Mouse (Mus musculus): ENCODE results near the gene Tmem98. TPM values are rescaled to one million over a fixed set of nuclear protein-coding genes. Genes with fewer than 3 reads are reported as not detected.

Gene Tmem98
- polyA plus RNA-seq, 1 experiment from 2014 or later: 148 TPM

GRCm38 (mm10) chr11:80799979-80800378 lies 10.0 kb upstream of the Tmem98 start:
- TF ChIP-seq CTCF (IDR thresholded peaks at IDR 0.05; ENCODE audit: low read depth): peak; percentile 87
- H3K27me3 ChIP-seq (replicated peaks; ENCODE audit: control insufficient read depth, insufficient read depth, low read length): no peaks in the 10 kb centered on the region
- no peaks in the 10 kb centered on the region for H3K9me3 ChIP-seq (ENCODE audit: control insufficient read depth)
- peak; percentile 51 for ATAC-seq
- no peak overlapping the region for H3K4me2 ChIP-seq (replicated peaks; ENCODE audit: low read depth)
- H3K4me1 ChIP-seq (replicated peaks; ENCODE audit: control insufficient read depth, insufficient read depth, low read length): peaks cover 11% of the 10 kb centered on the region; the same call in 1 of the 2 replicates
- H3K4me3 ChIP-seq (ENCODE audit: low read depth, low read length): no peak overlapping the region
- no peak overlapping the region for H3K9ac ChIP-seq (ENCODE audit: low read depth, low read length)
- H3K36me3 ChIP-seq (ENCODE audit: control insufficient read depth, insufficient read depth): no peaks in the 10 kb centered on the region
- 20% methylated on average over 3 of the region's 3 CpGs for WGBS
- no peak overlapping the region for H3K27ac ChIP-seq (ENCODE audit: low read depth, low read length)

- 18% methylated on average over 3 of the region's 3 CpGs for WGBS
- peak; percentile 70 for ATAC-seq
- peaks cover 11% of the 10 kb centered on the region; the same call in 1 of the 2 replicates for H3K4me1 ChIP-seq (replicated peaks; ENCODE audit: control insufficient read depth, insufficient read depth, low read length)
- H3K4me3 ChIP-seq (ENCODE audit: low read depth, low read length): no peak overlapping the region
- H3K36me3 ChIP-seq (ENCODE audit: control insufficient read depth, insufficient read depth): no peaks in the 10 kb centered on the region
- H3K4me2 ChIP-seq (replicated peaks; ENCODE audit: low read depth): no peak overlapping the region
- no peaks in the 10 kb centered on the region for H3K9me3 ChIP-seq (ENCODE audit: control insufficient read depth)
- no peaks in the 10 kb centered on the region for H3K27me3 ChIP-seq (replicated peaks; ENCODE audit: control insufficient read depth, insufficient read depth, low read length)
- TF ChIP-seq CTCF (IDR thresholded peaks at IDR 0.05; ENCODE audit: low read depth): 0 out of 2 replicates have a peak, but pooled peaks have one; percentile 2
- 0 out of 2 replicates have a peak overlapping the region, but pooled peaks have one; percentile 26 for H3K9ac ChIP-seq (ENCODE audit: low read depth, low read length)
- H3K27ac ChIP-seq (ENCODE audit: low read depth, low read length): peak overlapping the region; percentile 75
These were observed 7.3 kb upstream of the Tmem98 start for GRCm38 (mm10) chr11:80802706-80803105.

- WGBS: 32% methylated on average over 6 of the region's 6 CpGs
- Histone ChIP-seq H3K9me3 (ENCODE audit: control insufficient read depth) (no peaks in the 10 kb centered on the region), H3K4me1 (replicated peaks; ENCODE audit: control insufficient read depth, insufficient read depth, low read length) (peaks cover 8% of the 10 kb centered on the region; the same call in 1 of the 2 replicates), H3K9ac (ENCODE audit: low read depth, low read length) (no peak overlapping the region), H3K27me3 (replicated peaks; ENCODE audit: control insufficient read depth, insufficient read depth, low read length) (no peaks in the 10 kb centered on the region), H3K36me3 (ENCODE audit: control insufficient read depth, insufficient read depth) (peaks cover 7% of the 10 kb centered on the region), H3K4me3 (ENCODE audit: low read depth, low read length) (no peak overlapping the region), H3K27ac (ENCODE audit: low read depth, low read length) (peak overlapping the region; percentile 86; the same call in 1 of the 2 replicates), H3K4me2 (replicated peaks; ENCODE audit: low read depth) (no peak overlapping the region)
- ATAC-seq: peak; percentile 94
- TF ChIP-seq CTCF (IDR thresholded peaks at IDR 0.05; ENCODE audit: low read depth): peak; percentile 76
These were observed 1.4 kb upstream of the Tmem98 start for GRCm38 (mm10) chr11:80808551-80809070.

- H3K9ac ChIP-seq (ENCODE audit: low read depth, low read length): peak overlapping the region; percentile 63; the same call in 1 of the 2 replicates
- H3K36me3 ChIP-seq (ENCODE audit: control insufficient read depth, insufficient read depth): peaks cover 15% of the 10 kb centered on the region
- 39% methylated on average over 5 of the region's 6 CpGs for WGBS
- H3K27ac ChIP-seq (ENCODE audit: low read depth, low read length): peak overlapping the region; percentile 86
- no peaks in the 10 kb centered on the region for H3K27me3 ChIP-seq (replicated peaks; ENCODE audit: control insufficient read depth, insufficient read depth, low read length)
- peak overlapping the region; percentile 90 for H3K4me2 ChIP-seq (replicated peaks; ENCODE audit: low read depth)
- H3K4me1 ChIP-seq (replicated peaks; ENCODE audit: control insufficient read depth, insufficient read depth, low read length): peaks cover 8% of the 10 kb centered on the region; the same call in 1 of the 2 replicates
- TF ChIP-seq CTCF (IDR thresholded peaks at IDR 0.05; ENCODE audit: low read depth): no peak
- peak overlapping the region; percentile 49 for H3K4me3 ChIP-seq (ENCODE audit: low read depth, low read length)
- H3K9me3 ChIP-seq (ENCODE audit: control insufficient read depth): no peaks in the 10 kb centered on the region
- ATAC-seq: no peak
These were observed 346 bp upstream of the Tmem98 start for GRCm38 (mm10) chr11:80809666-80809992.

- Histone ChIP-seq H3K27ac (ENCODE audit: low read depth, low read length) (no peak overlapping the region), H3K9ac (ENCODE audit: low read depth, low read length) (peak overlapping the region; percentile 63; the same call in 1 of the 2 replicates), H3K36me3 (ENCODE audit: control insufficient read depth, insufficient read depth) (peaks cover 24% of the 10 kb centered on the region), H3K4me3 (ENCODE audit: low read depth, low read length) (peak overlapping the region; percentile 49), H3K27me3 (replicated peaks; ENCODE audit: control insufficient read depth, insufficient read depth, low read length) (no peaks in the 10 kb centered on the region), H3K9me3 (ENCODE audit: control insufficient read depth) (no peaks in the 10 kb centered on the region), H3K4me2 (replicated peaks; ENCODE audit: low read depth) (peak overlapping the region; percentile 90), H3K4me1 (replicated peaks; ENCODE audit: control insufficient read depth, insufficient read depth, low read length) (peaks cover 8% of the 10 kb centered on the region; the same call in 1 of the 2 replicates)
- 15% methylated on average over 5 of the region's 5 CpGs for WGBS
- no peak for TF ChIP-seq CTCF (IDR thresholded peaks at IDR 0.05; ENCODE audit: low read depth)
- no peak for ATAC-seq
These were observed 1.2 kb downstream of the Tmem98 start for GRCm38 (mm10) chr11:80811156-80811555.

- H3K4me3 ChIP-seq (ENCODE audit: low read depth, low read length): no peak overlapping the region
- H3K27me3 ChIP-seq (replicated peaks; ENCODE audit: control insufficient read depth, insufficient read depth, low read length): no peaks in the 10 kb centered on the region
- H3K9me3 ChIP-seq (ENCODE audit: control insufficient read depth): no peaks in the 10 kb centered on the region
- TF ChIP-seq CTCF (IDR thresholded peaks at IDR 0.05; ENCODE audit: low read depth): no peak
- H3K4me1 ChIP-seq (replicated peaks; ENCODE audit: control insufficient read depth, insufficient read depth, low read length): peaks cover 4% of the 10 kb centered on the region
- ATAC-seq: no peak
- WGBS: 85% methylated on average over 7 of the region's 7 CpGs
- H3K9ac ChIP-seq (ENCODE audit: low read depth, low read length): no peak overlapping the region
- H3K27ac ChIP-seq (ENCODE audit: low read depth, low read length): no peak overlapping the region
- H3K4me2 ChIP-seq (replicated peaks; ENCODE audit: low read depth): no peak overlapping the region
- H3K36me3 ChIP-seq (ENCODE audit: control insufficient read depth, insufficient read depth): peaks cover 34% of the 10 kb centered on the region
These were observed 5.4 kb downstream of the Tmem98 start for GRCm38 (mm10) chr11:80815354-80815753.

Data from intestine, postnatal 0 days (tissue).